In genomic region chr12:32427832-32428231, GRCm38 (mm10) we compare ENCODE assay signal across 16 mouse cellular contexts.
"Had no signal": no experiment of that assay in that cellular context is flagged by ENCODE, and none has a peak within 500 bp of the region (broad histone marks: within the 10 kb centered on the region; RNA-seq: fewer than 3 reads in every experiment).

No protein-coding gene starts in this region.

- H3K36me3 ChIP-seq: liver, embryonic 13.5 days; stomach, embryonic 15.5 days had no signal

- H3K4me1 ChIP-seq: liver, embryonic 13.5 days; stomach, embryonic 15.5 days had no signal

- H3K4me3 ChIP-seq: left cerebral cortex, adult 2 months; liver, embryonic 13.5 days; stomach, embryonic 15.5 days had no signal

- H3K9me3 ChIP-seq: liver, embryonic 13.5 days; stomach, embryonic 15.5 days had no signal

- DNase-seq: kidney, adult 2 months; kidney, postnatal 25 days; layer of hippocampus, postnatal 36 days; liver, embryonic 13.5 days; lung, embryonic 14.5 days; lung, postnatal 10 days; lung, postnatal 36 days; midbrain, embryonic 14.5 days; right cerebral cortex, postnatal 4 days; spleen, adult 18-20 months; thymus, adult 18-20 months; thymus, postnatal 36 days had no signal

- H3K9ac ChIP-seq: liver, embryonic 13.5 days; lung, embryonic 14.5 days; stomach, embryonic 15.5 days had no signal

- H3K27me3 ChIP-seq: liver, embryonic 13.5 days; stomach, embryonic 15.5 days had no signal

- H3K4me2 ChIP-seq: liver, embryonic 13.5 days; lung, embryonic 14.5 days; midbrain, embryonic 11.5 days; stomach, embryonic 15.5 days had no signal

- H3K27ac ChIP-seq: kidney, postnatal 0 days; left cerebral cortex, adult 2 months; liver, embryonic 13.5 days; stomach, embryonic 15.5 days had no signal
